Mouse (Mus musculus) spleen, postnatal 10 days (tissue): ENCODE measurements around the gene Nav1.

Experiments used
- DNase-seq, 2 experiments: peaks; one replicate each; pipeline ENCODE4 v3.0.0; 2021 to 2022; ENCODE audit warnings: low spot score in 2 of 2

Gene Nav1

DNA sequence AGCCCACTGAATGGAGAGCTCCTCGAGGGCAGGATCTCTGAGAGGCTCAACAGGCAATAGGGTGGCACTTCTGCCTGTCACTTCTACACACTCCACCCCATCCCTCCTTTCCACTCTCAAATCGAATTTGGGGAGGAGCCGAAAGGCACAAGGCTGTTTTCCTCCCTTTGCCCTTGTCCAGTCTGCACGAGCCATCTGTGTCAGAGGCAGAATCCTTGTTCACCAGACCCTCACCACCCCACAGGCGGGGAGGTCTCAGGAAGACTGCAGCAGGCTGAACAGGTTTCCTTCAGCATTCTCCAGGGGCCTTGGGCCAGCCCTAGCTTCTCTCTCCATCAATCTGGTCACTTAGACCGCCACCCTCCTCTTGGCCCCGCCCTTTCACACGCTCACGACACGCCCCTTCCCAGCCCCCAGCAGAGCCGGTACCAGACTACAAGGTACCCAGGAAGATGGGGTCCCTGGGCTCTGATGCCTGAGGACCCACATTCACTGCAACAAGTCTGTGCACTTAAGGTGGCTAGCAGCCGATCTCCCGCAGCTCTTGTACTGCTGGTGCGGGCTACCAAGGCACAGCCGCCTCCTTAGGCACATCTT lies 23.9 kb downstream of the Nav1 start:
- DNase-seq, result no peak

DNA sequence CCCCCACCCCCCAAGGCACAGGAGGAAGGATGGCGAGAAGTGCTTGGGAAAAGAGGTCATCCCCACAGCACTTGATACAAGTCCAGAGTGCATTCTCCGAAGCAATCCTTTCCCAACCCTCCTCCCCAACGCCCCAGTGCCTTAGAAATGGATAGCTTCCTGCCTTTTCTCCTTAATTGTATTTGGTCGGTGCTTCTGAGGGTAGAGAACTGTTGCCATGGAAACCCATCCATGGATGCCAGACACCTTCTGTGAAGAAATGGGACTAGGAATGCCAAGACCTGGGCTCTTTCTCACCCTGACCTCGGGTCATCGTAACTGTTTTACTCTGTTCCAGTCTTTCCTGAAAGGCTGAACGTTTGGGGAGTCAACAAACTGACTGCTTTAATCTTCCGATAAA lies 26.1 kb downstream of the Nav1 start:
- no peak for DNase-seq

DNA sequence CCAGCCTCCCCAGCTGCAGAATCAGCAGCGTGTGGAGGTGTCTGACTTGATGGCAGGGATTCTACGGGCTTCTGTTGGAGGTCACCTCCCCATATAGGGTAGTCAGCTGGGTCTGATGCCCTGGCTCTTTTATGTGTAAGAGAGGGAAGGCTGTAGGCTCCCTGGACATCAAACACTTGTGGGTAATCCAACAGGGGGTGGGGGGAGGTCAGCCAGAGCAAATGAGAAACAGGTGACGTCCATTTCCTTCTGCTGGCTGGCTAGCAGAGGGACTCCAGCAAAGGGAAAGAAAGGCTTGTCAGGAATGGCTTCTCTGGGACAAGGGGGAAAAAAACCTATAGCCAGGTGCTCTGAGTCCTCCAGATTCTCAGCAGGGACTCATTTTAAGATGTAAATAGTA lies 28.0 kb downstream of the Nav1 start:
- no peak for DNase-seq

DNA sequence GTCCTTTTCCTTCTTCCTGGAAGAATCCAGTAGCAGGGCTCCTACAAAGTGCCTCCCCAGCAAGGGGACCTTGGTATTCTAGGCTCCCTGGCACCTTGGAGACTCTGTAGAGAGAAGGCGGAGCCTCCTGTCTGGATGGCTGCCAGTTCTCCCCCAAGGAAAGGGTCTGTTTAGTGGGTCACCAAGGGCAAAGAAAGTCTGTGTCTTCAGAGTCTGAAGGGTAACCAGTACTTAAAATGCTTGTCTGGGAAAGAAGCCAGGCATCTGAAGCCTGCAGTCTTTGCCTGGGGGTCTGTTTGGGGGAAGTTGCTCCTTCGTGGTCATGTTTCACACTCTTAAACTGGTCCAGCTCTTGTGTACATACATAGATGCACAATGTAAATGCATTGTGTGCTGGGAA lies 29.3 kb downstream of the Nav1 start:
- DNase-seq, result no peak

DNA sequence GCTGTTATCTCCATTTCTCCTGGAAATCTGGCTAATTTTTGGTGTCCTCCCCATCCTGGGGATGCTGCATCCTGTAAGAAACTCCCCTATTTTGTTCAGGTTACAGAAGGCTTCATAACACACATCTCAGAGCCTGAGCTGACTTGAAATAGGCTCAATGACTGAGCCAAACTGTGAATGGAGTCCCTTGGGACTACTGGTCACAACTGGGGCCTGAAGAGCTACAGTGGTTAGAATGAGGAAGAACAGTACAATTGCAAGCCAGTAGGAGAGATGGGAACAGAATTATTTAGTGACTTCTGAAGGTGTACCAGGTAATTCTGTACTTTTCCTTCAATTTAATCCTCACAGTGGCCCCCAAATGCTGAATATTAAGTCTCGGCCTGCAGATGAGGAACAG lies 31.7 kb downstream of the Nav1 start:
- no peak for DNase-seq

DNA sequence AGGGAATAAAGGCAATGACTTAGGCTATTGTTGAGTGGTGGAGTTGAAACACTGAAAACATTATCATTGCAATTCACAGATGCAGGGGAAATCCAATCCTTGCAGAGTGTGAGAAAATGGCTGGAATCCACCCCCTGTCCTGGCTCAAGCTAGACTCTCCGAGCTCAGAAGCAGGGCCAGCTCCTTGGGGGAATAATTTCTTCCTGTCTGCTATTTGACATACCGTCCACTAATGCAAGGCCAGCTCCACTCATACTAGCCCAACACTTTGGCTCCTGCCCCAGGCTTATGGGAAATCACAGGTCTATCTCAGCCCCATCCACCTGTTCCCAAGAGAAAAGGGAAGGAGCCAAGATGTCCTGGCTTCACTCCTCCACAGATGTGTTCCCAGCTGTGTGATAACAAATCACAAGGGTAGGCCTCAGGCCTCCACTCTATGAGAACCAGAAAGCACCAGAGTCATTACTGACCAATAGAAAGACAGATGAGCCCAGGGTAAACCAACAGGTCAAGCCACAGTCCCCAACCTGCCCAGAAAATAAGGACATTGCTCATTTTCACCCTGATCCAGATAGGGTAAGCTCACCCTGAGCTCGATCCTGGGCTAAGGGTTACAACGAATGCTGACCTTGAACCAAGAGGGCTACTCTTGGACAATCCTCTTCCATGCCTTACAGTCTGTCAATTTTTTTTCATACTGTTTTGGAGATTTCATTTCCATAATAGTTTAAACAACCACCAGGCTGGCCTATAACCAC lies 32.5 kb downstream of the Nav1 start:
- DNase-seq, result no peak

DNA sequence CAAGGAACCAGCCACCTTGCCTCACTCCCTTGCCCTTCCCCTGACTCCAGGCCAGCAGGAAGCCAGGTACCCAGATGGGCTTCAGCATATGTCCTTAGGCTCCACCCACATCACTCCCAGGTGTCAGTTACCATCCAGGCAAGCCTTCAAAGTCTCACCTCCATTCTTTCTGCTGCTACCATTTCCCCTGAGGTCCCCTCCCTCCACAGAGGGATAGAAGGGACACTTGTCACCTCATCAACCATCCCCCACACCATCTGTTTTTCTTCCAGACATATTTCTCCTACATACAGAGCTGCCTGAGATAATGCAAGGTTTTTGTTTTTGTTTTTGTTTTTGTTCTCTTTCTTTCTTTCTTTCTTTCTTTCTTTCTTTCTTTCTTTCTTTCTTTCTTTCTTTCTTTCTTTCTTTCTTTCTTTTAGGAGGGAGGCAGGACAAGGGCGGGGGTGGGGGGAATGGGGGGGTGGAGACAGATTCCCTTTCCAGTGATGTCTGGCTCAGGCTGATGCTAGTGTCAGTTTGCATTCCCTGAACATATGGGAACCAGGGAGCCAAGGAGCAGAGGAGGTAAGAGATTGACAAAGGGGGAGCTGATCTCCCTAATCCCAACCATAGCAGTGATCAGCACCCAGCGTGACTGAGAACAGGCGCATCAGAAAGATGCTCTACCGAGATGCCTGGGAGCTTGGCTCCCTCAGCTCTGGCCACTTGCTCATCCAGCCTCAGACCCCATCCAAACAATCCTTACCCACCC lies 34.8 kb downstream of the Nav1 start:
- DNase-seq, result no peak

DNA sequence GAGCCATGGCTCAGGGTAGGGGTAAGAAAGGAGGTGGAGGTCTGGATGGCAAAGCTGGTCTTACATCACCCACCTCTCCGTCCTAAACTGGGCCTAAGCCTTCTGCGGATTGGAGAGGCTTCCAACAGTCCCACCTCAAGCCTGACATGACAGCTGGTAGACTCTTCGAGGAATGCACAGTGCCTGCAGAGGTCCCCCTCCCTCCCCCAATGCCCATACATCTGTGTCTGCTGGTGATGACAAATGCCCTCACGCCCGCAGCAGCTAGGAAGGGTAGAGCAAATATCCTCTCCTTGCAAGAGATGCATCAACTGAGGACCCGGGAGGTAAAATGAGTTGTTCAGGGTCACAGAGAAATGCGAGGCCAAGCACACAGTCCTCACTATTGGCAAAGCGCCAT lies 39.0 kb downstream of the Nav1 start:
- DNase-seq, result no peak

DNA sequence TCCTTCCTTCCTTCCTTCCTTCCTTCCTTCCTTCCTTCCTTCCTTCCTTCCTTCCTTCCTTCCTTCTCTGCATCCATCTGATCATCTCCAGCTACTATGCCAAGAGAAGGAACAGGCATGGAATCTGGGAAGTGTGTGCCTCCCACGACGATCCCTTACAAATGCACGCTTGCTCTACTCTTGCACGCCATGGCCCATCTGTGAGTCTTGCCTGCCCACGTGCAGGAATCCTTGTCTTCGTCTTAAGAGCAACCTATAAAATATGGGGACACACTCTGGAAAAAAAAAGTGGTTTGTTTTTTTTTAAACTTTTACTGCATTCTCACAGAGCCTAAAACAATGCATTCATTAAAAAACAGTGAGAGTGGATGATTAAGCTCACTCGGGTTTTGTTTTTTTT lies 40.5 kb downstream of the Nav1 start:
- no peak for DNase-seq

DNA sequence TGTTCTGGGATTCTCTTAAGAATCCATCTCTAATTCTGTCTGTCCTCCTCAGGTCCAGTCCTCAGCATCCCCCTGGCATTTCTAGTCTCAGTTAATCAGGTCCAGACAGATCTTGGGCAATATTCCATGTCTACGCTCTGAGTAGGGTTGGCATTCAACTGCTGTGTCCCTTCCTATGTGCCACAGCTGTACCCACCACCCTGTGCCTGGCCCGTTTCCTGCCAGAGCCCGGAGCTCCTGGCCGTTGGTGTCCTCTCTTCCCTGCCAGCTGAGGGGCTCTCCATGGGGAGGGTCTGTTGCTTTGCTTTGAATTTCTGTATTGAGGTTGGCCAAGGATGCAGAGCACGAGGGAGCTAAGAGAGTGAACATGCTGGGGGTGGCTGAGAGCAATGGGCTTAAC lies 41.3 kb downstream of the Nav1 start:
- no peak for DNase-seq

DNA sequence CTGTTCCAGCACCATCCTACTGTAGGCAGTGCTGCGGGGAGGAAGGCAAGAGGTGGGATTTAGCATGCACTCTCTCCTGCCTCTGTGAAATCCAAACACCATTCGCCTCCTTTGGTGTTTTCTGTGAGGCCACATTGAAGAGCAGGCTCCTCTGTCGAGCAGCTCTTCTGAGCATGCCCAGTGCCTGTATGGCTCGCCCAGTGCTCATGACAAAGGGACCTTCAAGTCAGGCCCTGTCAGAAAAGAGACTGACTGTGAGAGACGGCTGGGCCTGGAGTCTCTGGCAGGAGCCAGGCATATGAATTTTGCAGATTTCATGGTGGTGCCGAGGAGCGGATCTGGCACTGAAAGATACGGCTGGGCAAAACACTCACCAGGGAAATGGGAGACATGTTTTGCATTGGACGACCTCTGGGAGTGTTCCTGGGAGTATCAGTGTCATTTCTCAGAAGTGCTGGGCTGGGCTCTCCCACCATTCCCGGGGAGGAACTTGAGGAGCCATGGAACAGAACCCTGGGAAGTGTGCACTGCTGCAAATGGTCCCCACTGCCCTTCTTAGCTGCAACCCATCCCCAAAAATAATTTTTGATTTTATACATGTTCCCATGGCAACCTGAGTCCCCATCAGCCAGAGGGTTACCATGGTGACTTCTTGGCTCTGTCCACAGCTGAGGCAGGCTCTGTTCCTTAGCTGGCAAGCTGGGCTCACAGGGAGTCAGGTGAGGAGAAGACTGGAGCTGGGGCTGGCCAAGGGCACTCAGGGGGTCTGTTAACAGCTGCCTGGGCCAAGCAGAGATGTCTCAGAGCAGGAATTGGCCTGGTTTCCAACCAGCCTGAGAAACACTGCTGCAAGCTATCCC lies 42.2 kb downstream of the Nav1 start:
- no peak for DNase-seq

DNA sequence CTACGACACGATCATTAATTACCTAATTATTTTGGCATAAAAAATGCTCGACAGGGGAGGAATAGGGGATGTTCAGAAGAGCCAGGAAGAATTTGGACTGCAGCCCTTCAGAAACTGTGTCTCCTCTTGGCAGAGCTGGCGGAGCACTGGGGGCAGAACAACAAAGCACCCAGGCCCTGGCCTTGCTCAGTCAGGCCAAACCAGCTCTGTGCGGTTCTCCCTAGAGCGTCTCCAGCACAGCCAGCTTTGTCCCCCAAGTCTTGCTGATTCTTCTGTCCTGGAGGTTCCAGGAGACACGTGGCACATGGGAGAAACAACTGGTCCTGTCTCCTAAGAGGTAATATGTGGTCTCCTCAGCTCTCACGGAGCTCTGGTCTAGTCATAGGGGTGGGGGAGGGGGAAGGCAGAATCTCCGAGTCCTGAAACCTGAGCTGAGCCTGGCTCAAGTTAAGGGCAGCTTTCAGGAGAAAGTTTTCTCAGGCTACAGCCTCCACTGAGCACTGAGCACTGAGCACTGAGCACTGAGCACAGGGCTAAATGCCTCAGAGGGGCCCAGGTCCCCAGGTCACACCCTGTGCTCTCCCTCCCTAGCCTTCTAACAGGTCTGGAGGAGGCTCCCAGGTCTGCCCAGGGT lies 43.2 kb downstream of the Nav1 start:
- no peak for DNase-seq

DNA sequence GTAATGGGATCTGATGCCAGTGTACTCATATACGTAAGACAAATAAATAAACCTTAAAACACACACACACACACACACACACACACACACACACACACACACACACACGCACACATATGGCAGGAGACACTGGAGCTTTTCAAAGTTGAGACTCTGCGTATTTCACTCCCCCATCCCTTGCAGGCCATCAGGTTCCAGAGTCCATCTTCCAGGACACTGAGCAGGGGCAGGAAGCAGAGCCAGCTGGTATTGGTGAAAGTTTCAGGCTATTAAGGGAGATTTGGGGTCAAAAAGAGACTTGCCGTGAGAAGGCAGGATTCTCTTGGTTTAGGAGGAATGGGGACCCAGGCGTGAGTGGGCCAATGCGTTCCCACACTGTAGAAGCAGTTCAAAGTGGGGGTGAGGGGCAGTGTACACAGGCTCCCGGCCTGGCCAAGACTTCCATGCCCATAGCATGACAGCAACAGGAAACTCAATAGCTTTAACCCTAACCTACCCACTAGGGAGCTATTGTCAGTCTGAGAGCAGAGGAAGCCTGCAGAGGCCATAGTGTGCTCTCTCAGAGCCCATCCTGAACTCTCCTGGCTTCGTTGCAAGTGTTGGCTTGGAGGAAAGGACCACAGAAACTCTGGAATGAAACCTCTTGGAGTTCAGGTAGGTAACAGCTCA lies 44.0 kb downstream of the Nav1 start:
- no peak for DNase-seq

DNA sequence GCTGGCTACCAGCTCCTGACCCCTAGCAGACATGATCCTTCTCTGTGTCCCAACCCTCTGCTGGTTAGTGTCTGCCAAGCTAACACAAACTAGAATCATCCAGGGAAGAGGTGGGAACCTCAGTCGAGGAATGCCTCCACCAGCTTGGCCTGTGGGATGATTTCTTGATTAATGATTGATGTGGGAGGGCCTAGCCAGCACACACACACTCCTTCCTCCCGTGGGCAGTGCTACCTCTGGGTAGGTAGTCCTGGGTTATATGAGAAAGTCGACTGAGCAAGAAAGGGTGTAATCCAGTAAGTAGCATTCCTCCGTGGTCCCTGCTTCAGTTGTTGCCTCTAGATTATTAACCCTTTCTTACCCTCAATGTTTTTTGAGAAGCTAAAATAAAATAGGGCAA lies 45.0 kb downstream of the Nav1 start:
- DNase-seq, result no peak

DNA sequence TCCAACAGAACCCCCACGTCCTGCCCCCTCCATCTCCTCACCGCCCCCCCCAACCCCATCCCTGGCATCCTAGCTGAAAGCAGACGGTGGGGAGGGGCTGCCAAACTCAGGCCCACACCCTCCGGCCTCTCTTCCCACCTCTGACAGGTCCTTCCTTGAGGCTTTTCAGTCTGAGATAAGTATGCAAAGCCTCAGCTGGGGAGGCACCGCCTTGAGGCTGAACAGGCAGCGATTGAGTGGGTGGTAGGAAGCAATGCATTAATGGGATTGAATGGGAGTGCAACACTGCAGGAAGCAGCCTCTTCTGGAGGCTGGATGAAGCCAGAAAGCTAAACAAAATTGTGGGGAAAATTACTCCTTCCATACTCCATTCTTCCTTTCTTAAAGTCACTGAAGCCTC lies 45.8 kb downstream of the Nav1 start:
- DNase-seq, result no peak

DNA sequence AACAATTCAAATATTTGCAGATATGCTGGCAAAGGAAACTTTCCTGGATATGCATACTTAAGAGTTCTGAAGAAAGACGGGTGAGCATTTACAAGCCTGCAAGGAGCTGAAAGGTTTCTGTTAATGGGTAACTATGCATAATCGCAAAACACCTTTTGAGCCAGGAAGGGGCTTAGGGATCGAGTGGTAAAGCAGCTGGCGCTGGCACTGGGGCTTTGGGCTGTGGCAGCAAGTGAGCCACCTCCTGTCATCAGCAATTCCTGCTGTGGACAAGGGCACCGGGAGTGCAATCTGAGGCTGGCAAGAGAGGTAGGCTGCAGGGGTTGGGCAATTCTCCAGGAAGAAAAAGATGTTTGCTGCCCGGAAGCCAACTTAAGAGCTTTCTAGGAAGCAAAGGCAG lies 49.1 kb downstream of the Nav1 start:
- DNase-seq, result no peak

DNA sequence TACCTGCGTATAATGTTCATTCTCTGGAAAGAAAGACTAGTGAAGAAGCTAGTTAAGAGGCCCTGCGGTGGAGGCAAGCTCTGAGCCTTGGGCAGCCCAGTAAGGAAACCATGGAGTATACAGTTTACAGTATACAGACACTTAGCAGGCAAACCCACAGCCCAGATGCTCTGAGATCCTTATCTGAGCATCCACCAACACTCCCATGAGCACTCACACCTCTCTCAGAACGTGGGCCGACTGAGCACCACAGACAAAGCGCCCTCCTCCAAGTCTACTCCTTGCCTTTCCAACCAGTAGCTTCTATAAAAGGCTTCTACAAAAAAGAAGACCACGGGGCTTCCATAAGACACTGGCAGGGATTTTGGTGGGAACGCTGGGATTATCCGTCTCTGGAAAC lies 51.2 kb downstream of the Nav1 start:
- no peak for DNase-seq

DNA sequence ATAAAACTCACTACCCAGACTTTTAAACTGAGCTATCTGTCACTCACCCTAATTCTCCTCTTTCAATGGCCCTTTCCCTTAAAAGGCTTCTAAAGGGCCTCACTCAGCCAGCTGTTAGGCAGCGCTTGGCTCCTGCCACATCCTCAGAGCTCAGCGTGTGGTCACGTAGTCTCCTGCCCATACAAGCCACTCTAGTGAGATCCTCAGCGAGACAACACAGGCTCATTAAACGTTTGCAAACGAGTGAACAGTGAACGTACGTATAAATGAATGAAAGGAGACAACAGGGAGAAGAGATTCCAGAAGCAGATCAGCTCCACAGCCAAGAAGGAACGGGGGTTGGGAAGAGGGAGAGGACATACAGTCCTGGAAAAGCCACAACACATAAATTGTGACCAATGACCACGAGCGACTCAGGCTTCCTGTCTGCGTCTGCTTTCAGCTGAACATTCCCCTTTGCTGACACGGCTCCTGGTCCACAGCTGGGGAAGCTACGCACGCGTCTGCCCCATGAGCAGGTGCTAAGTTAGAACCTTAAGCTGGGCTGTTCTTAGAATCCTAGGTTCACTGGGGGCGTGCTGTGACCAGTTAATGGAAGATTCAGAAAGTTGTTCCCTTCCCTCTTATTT lies 52.3 kb downstream of the Nav1 start:
- no peak for DNase-seq

DNA sequence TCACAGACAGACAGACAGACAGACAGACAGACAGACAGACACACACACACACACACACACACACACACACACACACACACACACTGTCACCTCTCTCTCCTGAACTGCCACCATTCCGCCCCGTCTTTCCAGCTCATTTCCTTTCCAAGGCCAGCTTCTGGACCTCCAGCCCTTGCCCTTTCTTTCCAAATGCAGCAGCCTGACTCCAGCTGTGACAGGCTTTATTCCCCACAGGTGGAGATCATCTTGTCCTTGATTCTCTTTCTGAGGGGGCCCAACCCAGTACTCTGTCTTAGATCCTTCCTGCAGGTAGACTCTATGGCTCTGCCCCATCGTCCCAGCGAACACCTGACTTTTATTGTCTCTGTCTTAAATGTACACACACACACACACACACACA lies 53.5 kb downstream of the Nav1 start:
- no peak for DNase-seq

DNA sequence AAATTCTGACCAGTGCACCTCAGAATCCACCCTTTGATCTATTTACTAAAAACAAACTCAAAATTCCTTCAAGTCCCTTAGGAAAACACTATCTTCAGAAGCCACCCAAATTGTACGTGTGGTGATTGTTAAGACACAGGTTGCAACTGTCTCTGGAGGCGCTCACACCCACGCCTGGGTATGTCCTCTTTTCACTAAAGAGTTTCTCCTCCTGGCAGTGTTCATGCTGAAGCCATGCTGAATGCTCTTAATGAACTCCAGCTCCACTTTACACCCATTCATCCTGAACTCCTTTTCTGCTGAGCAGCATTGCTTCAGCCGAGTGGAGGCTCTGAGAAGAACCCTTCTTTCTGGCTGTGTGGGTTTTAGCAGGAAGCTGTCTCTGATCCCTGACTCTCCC lies 53.9 kb downstream of the Nav1 start:
- no peak for DNase-seq

DNA sequence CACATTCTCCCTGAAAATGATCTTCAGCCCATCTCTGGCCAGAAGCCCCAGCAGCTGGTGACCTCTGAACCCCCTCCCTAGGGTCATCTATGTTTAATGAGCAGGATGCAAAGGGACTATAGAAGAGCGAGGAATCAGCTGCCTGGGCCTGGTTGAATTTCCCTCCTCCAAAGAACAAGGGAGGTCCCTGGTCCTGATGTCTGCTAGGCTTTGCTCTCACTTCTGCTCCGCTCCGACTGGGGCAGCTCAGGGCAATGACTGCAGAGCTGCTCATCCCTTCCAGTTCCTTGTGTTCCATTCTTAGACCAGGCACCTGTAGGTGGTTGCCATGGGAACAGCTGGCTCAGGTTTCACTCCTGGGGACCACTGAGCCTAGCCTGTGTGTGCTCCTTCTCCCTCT lies 56.2 kb downstream of the Nav1 start:
- no peak for DNase-seq
